Mouse (Mus musculus): ENCODE measurements around the gene Capn12. TPM values are rescaled to one million over a fixed set of nuclear protein-coding genes. Genes with fewer than 3 reads are reported as not detected.

Gene Capn12
- polyA plus RNA-seq, 1 experiment from 2014 or later: 0.22 TPM

- H3K36me3 ChIP-seq (ENCODE audit: inconsistent target): peaks cover 40% of the 10 kb centered on the region
- peaks cover 60% of the 10 kb centered on the region for H3K79me2 ChIP-seq (ENCODE audit: inconsistent target)
- H3K27ac ChIP-seq: no peak overlapping the region
Observed at GRCm38 (mm10) chr7:28919815-28920214, 38.6 kb downstream of the Capn12 start.

DNA sequence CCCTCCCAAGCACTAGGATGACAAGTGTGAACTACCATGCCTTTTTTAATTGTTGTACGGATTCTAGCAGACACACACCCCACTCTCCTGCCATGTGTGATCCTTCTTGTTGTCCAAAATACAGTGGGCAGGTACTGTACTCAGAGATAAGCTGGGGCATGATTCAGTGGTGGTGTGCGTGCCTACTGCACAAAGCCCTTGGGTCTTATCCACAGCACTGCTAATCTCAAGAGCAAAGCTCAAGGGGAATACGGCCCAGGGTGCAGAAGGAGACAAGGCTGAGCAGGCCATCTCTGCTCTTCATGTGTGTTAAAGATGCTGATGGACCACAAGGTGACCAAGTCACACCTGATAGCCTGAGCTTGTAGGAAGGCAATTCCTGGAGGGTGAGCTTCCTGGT, 40.0 kb downstream of the Capn12 start:
- Histone ChIP-seq H3K27ac (no peak overlapping the region), H3K4me3 (ENCODE audit: inconsistent target) (no peak overlapping the region), H3K36me3 (ENCODE audit: inconsistent target) (peaks cover 26% of the 10 kb centered on the region), H3K79me2 (ENCODE audit: inconsistent target) (peaks cover 74% of the 10 kb centered on the region)
- WGBS (ENCODE audit: missing documents): 100% methylated on average over 3 of the region's 3 CpGs

More at GRCm38 (mm10) chr7:28919815-28920214, 38.6 kb downstream of the Capn12 start:
- 89% methylated on average over 6 of the region's 6 CpGs for WGBS (ENCODE audit: missing documents)
- no peak overlapping the region for H3K4me3 ChIP-seq (ENCODE audit: inconsistent target)

DNA sequence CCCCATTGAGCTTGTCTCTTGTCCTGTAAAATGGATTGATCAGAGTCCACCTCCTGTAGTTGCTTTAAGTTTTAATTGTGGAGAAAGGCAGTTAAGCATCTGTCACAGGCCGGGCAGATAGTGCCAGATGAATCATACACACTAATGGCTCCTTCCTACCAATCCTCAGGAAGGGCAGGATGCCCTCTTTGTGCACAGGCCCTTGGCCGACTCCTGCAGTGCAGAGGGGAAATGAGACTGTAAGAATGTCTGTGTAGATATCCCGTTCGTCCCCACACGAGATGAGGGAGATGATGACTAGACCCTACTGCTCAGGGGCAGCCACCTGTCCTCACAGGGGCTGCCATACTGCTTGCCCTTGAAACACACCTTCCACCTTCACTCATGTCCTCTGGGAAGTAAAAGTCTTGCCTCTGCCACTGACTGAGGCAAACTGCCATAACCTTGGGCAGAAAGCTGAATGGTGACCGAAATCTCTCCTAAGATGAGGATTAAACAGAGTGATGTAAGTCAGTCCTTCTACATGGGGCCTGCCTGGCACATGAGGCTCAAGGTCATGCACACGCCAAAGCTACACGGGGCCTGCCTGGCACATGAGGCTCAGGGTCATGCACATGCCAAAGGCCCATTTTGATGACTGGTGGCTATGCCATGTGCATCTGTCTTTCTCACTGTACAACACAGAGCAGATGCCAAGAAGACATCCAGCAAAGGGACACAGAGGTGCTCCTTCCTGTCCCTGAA, 40.7 kb downstream of the Capn12 start:
- 91% methylated on average over 8 of the region's 8 CpGs for WGBS (ENCODE audit: missing documents)
- H3K27ac ChIP-seq: no peak overlapping the region
- H3K36me3 ChIP-seq (ENCODE audit: inconsistent target): peaks cover 23% of the 10 kb centered on the region

DNA sequence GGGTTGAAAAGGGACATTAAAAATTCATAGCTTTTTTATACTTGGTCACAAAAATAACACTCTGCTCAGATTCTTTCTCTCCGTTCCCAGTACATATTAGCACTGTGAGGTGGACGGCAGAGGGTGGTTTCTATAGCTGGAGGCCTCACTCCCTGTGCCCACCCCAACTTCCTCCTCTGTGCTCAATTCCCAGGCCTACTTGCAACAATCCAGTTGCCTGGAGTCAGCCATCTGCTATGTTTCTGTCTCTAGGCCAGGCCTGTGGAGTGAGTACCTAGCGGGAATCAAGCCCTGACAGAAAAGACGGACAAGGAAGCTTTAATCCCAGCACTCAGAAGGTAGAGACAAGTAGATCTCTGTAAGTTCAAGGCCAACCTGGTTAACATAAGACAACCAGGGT, 41.4 kb downstream of the Capn12 start:
- peaks cover 22% of the 10 kb centered on the region for H3K36me3 ChIP-seq (ENCODE audit: inconsistent target)
- WGBS (ENCODE audit: missing documents): 71% methylated on average over 4 of the region's 4 CpGs
- no peak overlapping the region for H3K4me3 ChIP-seq (ENCODE audit: inconsistent target)
- no peak overlapping the region for H3K27ac ChIP-seq
- peaks cover 88% of the 10 kb centered on the region for H3K79me2 ChIP-seq (ENCODE audit: inconsistent target)

More for the DNA sequence above, 40.7 kb downstream of the Capn12 start:
- Histone ChIP-seq H3K79me2 (ENCODE audit: inconsistent target) (peaks cover 81% of the 10 kb centered on the region), H3K4me3 (ENCODE audit: inconsistent target) (no peak overlapping the region)

GRCm38 (mm10) chr7:28923865-28924291, 42.7 kb downstream of the Capn12 start:
- H3K4me3 ChIP-seq (ENCODE audit: inconsistent target): no peak overlapping the region
- WGBS (ENCODE audit: missing documents): 70% methylated on average over 4 of the region's 4 CpGs
- H3K36me3 ChIP-seq (ENCODE audit: inconsistent target): peaks cover 9% of the 10 kb centered on the region; the same call in 1 of the 2 replicates
- peaks cover 100% of the 10 kb centered on the region for H3K79me2 ChIP-seq (ENCODE audit: inconsistent target)
- H3K27ac ChIP-seq: no peak overlapping the region

DNA sequence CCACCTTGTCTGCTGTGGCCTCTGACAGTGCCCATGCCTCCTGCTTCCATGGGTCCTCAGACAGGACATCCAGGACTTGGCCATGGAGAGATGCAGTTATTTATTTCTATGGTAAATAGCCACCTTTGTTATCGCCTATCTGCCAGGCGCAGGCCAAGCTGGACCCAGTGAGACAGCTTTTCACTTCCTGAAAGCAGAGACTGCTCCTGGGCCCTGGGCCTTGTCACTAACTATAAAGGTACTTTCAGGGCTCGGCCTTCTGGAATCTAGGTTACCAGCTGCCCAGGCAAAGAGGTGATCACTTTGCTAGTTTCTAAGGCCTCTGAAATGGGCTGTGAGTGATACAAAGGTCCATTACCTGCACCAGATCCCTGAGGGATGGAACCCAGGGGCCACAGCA, 43.6 kb downstream of the Capn12 start:
- Histone ChIP-seq H3K79me2 (ENCODE audit: inconsistent target) (peaks cover 100% of the 10 kb centered on the region), H3K4me3 (ENCODE audit: inconsistent target) (no peak overlapping the region), H3K36me3 (ENCODE audit: inconsistent target) (no peaks in the 10 kb centered on the region), H3K27ac (no peak overlapping the region)
- 96% methylated on average over 3 of the region's 3 CpGs for WGBS (ENCODE audit: missing documents)

GRCm38 (mm10) chr7:28925317-28925716, 44.1 kb downstream of the Capn12 start:
- 95% methylated on average over 9 of the region's 9 CpGs for WGBS (ENCODE audit: missing documents)
- Histone ChIP-seq H3K36me3 (ENCODE audit: inconsistent target) (no peaks in the 10 kb centered on the region), H3K79me2 (ENCODE audit: inconsistent target) (peaks cover 100% of the 10 kb centered on the region), H3K27ac (no peak overlapping the region), H3K4me3 (ENCODE audit: inconsistent target) (no peak overlapping the region)

DNA sequence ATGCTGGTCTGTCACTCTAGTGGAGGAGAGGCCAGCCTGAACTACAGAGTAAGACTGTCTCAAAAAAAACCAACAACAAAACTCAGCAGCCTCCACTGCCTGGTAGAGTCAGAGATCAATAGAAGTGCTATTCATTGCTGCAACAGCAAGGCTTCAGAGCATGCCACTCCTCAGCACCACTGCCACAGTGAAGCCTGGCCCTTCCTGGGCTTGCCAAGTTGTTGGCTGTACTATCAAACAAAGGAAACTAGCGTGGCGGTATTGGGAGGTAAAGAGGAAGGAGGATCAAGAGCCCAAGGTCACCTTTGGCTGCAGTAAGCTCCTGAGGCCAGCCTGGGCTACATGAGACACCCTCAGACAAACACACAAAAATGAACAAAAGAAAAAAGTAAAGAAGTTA, 45.0 kb downstream of the Capn12 start:
- no peak overlapping the region for H3K4me3 ChIP-seq (ENCODE audit: inconsistent target)
- H3K79me2 ChIP-seq (ENCODE audit: inconsistent target): peaks cover 100% of the 10 kb centered on the region
- 84% methylated on average over 2 of the region's 2 CpGs for WGBS (ENCODE audit: missing documents)
- no peaks in the 10 kb centered on the region for H3K36me3 ChIP-seq (ENCODE audit: inconsistent target)
- no peak overlapping the region for H3K27ac ChIP-seq

DNA sequence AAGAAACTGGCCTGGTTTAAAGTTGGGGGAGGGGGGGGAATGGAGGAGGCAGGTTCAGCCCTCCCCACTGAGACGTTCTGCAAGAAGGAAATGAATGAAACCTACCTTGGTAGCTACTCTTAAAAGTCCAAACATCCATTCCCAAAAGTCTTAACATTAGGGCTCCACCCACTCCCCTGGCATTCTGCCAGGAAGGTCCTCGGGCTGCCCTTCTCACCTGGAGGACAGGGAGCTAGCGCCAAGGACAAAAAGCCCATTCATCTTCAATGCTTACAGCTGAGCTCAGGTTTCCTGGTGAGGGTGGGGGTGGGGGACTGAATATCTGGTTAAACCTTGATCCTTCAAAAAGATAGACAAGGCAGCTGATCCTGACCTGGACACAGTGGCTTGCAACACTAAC, 48.2 kb downstream of the Capn12 start:
- Histone ChIP-seq H3K79me2 (ENCODE audit: inconsistent target) (peaks cover 100% of the 10 kb centered on the region), H3K4me3 (ENCODE audit: inconsistent target) (no peak overlapping the region), H3K27ac (no peak overlapping the region), H3K36me3 (ENCODE audit: inconsistent target) (no peaks in the 10 kb centered on the region)
- WGBS (ENCODE audit: missing documents): 91% methylated on average over 3 of the region's 3 CpGs

GRCm38 (mm10) chr7:28930320-28931031, 49.3 kb downstream of the Capn12 start:
- no peak overlapping the region for H3K27ac ChIP-seq

DNA sequence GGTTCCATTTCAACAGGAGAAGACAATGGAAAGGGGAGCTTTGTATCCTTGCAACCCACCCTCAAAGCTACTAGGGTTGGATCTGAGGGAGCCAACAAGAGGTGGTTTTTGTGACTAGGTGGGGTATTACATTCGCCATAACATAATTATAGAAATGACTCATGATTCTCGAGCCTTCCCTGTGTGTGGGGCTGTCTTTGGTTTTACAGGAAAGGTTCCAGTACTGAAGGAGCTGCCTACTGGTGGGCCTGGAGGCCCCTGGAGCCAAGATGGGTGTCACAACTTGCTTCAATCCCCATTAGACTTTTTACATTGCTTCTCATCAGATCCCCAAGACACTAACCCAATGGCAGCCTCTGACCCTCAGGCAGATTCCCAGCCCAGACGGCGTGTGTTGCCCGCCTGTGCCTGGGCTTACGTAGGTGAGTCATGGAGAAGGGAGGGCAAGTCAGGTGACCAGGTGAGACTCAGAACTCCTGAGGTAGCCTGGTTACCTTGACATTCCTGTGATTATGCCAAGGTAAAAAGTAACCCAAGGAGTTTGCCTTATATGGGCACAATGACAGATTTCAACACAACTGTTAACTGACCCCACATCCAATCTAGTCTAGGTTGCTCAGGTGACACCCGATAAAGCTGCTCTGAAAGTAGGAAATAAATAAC, 49.9 kb downstream of the Capn12 start:
- 87% methylated on average over 7 of the region's 7 CpGs for WGBS (ENCODE audit: missing documents)
- H3K27ac ChIP-seq: no peak overlapping the region
- H3K4me3 ChIP-seq (ENCODE audit: inconsistent target): no peak overlapping the region
- no peaks in the 10 kb centered on the region for H3K36me3 ChIP-seq (ENCODE audit: inconsistent target)
- H3K79me2 ChIP-seq (ENCODE audit: inconsistent target): peaks cover 100% of the 10 kb centered on the region

More at GRCm38 (mm10) chr7:28930320-28931031, 49.3 kb downstream of the Capn12 start:
- no peak overlapping the region for H3K4me3 ChIP-seq (ENCODE audit: inconsistent target)
- WGBS (ENCODE audit: missing documents): 64% methylated on average over 5 of the region's 5 CpGs
- H3K79me2 ChIP-seq (ENCODE audit: inconsistent target): peaks cover 100% of the 10 kb centered on the region
- H3K36me3 ChIP-seq (ENCODE audit: inconsistent target): no peaks in the 10 kb centered on the region

DNA sequence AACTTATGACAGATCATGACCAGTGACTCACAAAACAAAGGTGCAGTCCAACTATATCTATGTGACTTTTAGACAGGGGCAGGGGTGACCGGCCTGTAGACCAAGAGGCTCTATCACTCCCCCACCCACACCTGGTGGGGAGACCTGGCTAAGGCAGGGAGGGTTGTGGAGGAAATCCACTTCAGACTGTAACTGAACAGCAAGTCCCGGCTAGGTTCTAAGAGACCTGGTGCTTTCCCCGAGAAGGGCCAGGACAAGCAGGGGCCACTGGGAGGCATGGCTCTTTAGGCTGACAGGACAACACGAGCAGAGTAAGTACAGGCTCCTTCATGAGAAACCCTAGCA, 50.4 kb downstream of the Capn12 start:
- 95% methylated on average over 4 of the region's 4 CpGs for WGBS (ENCODE audit: missing documents)
- Histone ChIP-seq H3K79me2 (ENCODE audit: inconsistent target) (peaks cover 100% of the 10 kb centered on the region), H3K36me3 (ENCODE audit: inconsistent target) (no peaks in the 10 kb centered on the region), H3K27ac (no peak overlapping the region), H3K4me3 (ENCODE audit: inconsistent target) (no peak overlapping the region)

GRCm38 (mm10) chr7:28932421-28933041, 51.3 kb downstream of the Capn12 start:
- WGBS (ENCODE audit: missing documents): 84% methylated on average over 6 of the region's 6 CpGs
- H3K27ac ChIP-seq: no peak overlapping the region
- peaks cover 100% of the 10 kb centered on the region for H3K79me2 ChIP-seq (ENCODE audit: inconsistent target)
- no peaks in the 10 kb centered on the region for H3K36me3 ChIP-seq (ENCODE audit: inconsistent target)
- no peak overlapping the region for H3K4me3 ChIP-seq (ENCODE audit: inconsistent target)

- Histone ChIP-seq H3K36me3 (ENCODE audit: inconsistent target) (no peaks in the 10 kb centered on the region), H3K79me2 (ENCODE audit: inconsistent target) (peaks cover 100% of the 10 kb centered on the region), H3K27ac (no peak overlapping the region), H3K4me3 (ENCODE audit: inconsistent target) (no peak overlapping the region)
- 93% methylated on average over 2 of the region's 2 CpGs for WGBS (ENCODE audit: missing documents)
Observed at GRCm38 (mm10) chr7:28933825-28934224, 52.6 kb downstream of the Capn12 start.

All from macrophage (primary cell).